Mouse (Mus musculus): Measurements from ENCODE around the gene Slf2.

The Slf2 gene

DNA sequence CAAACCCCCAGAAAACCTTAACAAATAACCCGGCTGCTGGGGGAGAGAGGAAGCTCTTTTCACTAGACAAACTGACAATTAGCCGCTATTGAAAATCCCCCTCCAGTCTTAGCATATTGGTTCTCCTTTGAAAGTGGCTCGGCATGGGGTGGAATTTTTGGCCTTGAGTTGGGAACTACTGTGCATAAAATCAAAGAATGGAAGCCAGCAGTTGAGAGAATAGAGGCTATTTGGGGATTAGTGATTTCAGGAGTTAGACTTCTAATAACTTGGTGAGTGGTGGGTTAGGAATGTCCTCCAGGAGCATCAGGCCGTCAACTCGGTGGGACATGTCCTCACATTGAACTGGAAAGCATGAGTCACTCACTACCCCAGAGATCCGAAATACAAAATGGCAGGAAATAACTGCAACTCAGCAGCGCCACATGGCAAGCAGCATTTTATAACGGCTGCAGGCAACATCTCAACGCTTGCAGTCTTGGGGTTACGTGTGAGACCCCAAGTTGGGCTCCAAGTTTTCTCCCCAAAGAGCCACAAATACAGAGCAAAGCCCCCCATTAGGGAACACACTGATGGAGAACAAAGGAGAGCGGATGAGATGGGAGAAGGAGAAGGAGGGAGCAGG is 22.0 kb upstream of the Slf2 start:
- no peak for DNase-seq

DNA sequence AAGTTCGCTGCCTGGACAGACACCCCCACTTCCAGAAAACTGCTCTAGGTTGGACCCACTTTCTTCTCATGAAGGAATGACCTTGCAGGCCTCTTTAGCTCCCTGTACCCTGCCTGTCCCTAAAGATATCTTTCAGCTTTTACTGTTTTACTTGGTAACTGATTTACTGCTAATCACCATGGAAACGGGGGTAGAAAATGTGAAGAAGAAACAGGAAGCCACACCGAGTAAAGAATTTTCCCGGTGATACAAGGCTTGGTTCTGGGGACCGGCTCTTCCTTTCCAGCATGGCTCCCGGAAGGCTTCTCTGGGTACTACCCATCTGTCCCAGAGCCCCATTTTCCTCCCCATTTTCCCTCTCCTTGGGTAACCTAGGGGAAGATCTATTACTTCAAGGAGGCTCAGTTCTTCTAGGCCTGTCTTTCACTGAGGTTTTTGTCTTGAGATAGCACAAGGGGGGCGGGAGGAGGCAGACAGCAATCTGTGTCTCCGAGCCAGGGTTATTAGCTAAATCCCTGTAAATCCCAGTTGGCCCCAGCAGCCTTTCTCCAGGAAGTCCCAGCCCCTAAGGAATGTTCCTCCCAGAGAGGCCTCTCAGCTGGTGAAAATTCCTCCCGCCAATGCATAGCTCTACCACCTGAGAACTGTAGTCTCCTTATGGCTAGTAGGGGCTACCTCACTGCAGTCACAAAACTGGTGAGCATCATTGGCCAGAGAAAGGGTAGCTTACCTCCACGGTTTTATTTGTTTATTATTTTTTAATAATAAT is 16.3 kb upstream of the Slf2 start:
- no peak for DNase-seq

DNA sequence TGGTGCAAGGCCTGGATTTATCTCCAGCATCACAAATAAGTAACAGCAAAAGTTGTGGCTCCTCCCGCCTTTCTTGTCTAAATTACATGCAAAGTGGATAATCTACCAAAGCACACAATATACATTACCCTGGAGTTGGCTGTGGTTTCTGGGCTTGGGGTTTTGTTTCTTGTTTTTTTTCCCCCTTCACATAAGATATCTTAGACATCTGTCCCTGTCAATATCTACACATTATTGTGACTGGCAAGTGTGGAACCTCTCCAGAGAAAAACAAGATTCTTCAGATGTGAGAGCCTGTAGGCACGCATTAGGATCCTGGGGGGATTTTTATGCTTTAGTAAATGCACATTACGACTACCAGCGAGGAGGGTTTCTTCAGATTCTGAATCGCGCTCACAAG is 12.8 kb upstream of the Slf2 start:
- DNase-seq, result no peak

DNA sequence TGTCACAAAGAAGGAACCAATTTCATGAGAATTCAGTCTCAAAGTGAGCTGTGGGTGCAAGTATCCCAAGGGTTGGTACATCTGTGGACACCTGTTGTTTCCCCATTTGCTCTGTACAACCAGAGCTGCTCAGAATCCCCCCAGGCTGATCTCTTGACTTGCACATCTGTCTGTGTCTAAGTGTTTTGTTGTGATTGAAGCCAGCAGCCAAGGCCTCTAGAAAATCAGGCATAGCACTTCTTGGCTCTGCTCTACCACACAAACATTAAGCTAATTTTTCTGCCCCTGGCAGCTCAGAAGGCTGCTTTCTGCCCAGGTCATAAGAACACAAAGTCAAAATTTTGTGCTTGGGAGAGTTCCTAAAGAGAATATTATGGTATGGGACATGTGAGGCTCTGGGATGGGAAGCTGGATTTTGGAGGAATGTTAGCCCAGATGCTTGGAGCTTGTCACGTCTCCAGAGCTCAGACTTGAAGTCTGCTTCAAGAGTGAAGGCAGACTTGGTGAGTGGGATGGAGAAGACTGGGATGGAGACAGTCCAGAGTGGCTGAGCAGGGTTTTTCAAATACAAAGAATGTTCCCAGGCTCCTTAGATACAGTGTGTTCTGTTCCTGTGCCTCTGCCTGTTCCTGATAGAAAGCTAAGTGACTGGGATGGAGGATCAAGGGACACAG is 9.3 kb upstream of the Slf2 start:
- no peak for DNase-seq

DNA sequence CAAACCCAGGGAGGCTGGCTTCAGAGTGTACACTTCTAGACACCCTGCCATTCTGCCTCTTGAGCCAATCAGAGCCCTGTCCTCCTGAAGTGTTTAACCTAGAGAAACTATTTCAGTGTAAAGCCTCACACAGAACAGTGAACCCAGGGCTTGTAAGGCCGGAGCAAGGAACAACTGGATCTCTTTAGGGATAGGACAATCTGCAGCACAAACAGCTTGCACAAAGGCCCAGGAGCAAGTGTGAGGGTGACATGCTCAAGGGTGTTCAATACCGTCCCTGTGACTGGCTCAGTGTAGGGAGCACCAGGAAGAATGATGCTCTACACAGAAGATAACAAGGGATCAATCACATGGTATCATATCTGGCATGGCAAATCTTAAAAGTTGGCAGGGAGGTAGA is 8.4 kb upstream of the Slf2 start:
- DNase-seq, result no peak

DNA sequence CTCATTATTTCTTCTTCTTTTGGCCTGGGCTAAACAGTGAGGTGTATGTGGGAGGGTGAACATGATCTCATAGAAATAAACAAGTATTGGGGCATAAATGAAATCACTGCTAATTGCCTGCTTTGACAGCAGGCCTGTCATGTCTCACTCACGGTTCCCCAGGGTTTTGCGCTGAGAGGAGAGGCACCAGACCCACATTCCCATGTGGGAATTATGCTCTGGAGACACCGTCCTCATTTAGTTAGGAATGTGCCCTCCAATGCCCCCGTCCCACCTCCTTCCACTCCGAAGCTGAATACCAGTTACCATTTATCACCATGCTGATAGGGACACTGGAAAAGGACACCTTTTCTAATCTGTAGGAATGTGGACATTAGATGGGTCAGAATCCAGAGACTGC is 6.3 kb upstream of the Slf2 start:
- DNase-seq, result no peak

DNA sequence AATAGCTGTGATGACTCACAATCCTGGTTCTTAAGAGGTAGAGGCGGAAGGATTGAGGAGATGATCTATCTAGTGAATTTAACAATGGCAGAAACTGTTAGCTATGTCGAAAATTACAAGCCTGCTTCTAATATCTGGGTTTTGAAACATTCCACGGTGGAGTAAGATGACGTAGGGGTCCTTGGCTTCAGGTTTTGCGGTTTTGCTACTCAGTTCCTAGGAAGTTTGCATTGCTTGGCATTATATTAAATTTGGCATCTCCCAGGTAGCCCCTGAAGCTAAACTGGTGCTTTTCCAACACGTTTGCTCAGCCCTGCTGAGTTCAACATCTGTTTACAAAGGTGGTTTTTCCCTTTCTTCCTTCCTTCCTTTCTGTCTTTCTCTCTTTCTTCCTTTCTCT is 4.2 kb upstream of the Slf2 start:
- DNase-seq, result no peak

DNA sequence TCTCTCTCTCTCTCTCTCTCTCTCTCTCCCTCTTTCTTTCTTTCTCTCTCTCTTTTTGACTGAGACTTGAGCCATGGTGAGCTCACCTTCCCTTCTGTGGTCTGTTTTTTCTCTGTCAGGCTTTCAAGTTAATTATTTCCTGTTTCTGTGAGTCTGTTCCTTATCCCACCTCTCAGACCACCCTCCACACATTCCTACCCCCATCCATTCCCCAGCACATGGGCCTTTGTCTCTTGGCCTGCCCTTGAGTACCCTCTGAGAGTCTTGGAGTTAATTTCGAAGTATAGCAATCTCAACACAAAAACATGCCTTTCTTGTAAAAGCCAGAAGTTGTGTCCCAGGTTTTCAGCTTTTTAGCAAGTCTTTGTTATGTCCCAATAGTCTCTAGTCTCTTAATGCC is 3.7 kb upstream of the Slf2 start:
- DNase-seq, result no peak

DNA sequence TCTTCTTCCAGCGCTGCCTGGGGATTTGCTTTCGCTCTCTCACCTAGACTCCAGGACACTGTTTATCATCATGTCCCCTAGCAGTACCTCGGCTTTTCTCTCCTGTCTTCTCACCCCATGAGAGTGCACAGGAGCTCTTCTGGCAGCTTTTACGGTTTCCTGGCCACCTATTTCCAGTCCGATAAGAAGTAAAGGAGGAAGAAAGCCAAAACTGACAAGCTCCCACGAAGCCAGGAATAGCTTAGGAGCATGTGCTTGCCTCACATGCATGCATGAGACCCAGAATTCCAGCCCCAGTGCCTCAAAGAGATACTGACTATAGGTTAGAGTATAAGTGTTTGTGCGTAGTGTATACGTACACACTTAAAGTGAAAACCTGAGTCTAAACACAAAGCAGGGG is 2.8 kb upstream of the Slf2 start:
- DNase-seq, result no peak

DNA sequence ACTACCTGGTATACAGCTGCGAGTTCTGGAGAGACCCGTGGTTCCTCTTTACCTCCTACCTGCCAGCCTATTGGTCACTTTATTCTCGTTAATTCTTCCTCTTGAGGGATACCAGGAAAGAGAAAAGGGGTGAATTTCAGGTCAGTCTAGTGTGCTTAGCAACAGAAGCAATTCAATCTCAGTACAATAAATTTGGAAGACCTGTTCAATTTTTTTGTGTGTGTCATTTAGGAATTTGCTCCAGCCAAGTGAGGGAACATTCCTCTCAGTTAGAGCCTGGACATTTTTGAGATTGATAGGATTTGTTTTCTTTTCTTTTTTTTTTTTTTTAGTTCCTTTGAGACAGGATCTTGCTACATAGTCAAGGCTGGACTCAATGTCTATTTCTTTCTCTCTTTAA is 1.7 kb upstream of the Slf2 start:
- no peak for DNase-seq

DNA sequence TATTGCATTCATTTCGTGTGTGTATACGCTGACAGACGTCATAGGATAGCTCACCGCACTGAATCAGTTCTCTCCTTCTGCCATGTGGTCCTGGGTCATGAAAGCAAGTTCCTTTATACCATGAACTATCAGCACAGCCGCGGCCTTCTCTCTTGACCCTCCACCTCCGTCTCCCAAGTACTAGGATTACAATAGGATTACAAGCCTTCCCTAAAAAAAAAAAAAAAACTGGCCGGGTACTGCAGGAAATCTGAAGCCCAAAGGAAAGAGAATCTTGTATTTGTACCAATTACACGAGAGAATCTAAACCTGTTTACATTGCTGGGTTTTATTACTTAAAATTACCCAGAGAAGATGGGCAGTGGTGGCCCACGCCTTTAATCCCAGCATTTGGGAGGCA is 1.3 kb upstream of the Slf2 start:
- DNase-seq, result no peak

DNA sequence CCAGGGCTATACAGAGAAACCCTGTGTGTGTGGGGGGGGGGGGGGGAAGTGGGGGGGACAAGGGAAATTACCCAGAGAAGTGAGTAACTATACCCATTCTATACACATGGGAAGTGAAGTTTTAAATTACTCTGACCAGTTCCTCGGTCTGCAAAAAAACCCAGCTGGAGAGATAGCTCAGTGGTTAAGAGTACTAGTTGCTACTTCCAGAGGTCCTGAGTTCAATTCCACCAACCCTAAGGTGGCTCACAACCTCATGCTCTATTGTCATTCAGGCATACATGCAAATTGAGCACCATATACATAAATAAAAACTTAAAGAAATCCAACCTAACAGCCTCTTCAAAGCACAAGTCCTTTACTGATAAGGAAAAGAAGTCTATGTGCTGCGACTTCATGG is 829 bp upstream of the Slf2 start:
- no peak for DNase-seq

DNA sequence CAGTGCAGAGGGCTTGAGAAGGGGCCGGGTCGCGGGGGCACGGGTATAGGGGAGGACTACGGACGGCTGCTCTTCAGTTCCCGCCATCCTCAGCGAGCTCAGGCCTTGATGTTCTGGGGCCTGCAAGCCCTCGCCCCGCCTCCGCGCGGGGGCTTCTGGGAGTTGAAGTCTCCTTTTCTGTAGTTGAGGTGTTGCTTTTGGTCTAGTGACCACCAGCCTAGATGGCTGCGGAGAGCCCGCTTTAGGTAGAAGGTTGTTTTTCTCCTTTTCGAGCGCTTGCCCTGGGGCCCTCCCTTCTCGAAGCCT is 456 bp downstream of the Slf2 start:
- DNase-seq, result peak; percentile 82

DNA sequence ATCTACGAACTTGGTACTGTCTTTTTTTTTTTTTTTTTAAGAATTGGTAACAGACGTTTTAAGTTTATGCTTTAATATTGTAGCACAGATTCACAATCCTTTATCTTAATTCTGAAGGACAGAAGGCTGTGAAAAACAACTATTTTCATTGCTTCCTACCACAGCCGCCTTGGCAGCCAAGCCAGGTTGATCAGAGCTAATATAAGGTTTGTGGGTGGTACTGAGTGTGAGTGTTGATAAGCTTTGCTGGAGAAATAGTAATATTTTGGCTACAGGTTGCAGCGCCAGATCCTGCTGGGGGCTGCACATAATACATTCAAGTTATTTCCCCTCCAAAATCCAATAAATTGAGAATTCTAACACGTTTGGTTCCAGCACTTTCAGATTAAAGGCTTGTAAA is 1.1 kb downstream of the Slf2 start:
- DNase-seq, result no peak

DNA sequence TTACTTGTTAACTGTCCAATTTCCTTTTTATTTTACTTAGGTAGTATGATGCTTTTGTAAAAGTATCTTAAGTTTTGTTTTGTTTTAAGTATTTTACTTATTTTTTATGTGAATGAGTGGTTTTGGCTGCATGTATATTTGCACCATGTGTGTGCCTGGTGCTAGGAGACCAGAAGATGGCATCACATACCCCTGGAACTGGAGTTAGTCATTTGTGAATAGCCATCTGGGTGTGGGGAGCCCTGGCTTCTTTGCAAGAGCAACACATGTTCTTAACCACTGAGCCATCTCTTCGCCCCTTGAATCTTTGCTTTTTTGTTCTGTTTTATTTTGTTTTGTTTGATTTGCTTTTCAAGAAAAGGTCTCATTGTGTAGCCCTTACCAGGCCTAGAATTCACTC is 2.2 kb downstream of the Slf2 start:
- DNase-seq, result no peak

DNA sequence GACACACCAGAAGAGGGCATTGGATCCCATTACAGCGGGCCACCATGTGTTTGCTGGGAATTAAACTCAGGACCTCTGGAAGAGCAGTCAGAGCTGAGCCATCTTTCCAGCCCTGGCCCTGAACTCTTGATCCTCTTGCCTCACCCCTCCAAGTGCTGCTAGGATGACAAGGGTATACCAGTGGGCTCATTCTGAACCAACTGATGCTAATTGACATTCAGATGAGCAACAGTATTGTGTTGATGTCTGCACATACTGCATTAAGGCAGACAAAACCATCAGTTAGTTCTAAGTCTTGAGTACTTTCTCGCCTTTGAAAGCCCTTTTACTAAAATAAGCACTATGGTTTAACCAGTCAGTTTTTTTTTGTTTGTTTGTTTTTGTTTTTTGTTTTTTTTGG is 28.7 kb downstream of the Slf2 start:
- DNase-seq, result no peak

DNA sequence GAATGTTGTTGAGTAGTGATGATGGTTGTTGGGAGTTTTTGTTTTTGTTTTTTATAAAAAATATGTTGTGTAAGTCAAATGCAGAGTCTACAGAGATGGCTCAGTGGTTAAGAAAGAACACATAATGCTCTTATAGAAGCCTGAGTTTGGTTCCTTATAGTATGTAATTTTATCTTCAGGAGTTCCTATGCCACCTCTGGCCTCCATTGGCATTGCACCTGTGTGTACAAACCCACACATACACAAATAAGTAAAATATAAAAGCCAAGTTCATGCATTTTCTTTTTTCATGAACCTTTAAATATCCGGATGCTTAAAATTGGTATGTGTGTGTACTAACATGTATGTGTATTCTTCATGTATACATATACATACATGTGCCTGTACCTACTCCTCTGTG is 35.0 kb downstream of the Slf2 start:
- no peak for DNase-seq

DNA sequence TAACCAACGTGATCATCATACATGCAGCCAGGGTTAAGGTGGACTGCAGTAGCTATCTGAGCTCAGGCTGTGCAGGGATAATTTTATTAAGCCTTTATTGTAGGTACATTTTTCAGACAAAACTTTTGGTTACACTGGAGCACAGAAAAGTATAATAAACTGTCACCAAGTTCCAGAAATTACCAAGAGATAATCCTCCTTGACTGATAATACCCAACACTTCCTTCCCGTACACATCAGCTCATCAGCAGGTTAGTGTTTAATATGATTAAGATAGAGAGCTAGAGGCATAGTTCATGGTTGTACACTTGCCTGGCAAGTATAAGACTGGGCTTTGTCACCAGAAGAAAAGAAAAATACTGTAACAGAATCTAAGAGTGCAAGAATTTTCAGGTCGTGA is 37.4 kb downstream of the Slf2 start:
- no peak for DNase-seq

DNA sequence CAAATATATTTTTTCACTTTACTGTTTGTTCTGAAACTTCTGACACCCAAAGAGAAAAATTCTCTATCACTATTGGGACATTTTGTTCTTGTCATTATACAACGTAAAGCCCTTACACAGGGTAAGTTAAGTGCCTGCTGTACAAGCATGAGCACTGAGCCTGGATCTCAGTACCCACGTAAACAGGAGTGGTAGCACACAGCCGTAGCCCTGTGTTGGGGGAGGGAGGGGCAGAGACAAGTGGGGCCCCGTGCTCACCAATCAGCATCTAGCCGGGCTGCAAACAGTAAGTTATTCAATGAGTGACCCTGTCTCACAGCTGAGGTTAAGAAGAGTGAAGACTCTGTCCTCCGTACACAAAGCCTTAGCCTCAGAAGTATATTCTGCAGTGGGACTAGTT is 45.7 kb downstream of the Slf2 start:
- no peak for DNase-seq

DNA sequence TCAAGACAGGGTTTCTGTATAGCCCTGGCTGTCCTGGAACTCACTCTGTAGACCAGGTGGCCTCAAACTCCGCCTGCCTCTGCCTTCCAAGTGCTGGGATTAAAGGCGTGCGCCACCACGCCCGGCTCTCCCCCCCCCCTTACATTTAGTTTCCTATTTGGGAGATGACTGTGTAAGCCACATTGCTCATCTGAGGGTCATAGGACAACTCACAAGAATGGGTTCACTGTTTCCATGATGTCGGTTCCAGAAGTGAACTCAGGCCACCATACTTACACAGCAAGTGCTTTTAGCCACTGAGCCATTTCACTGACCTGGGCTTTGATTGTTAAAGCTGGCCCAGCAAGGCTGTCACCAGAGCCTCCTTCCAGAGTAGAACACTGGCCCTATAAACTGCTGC is 46.2 kb downstream of the Slf2 start:
- DNase-seq, result no peak

DNA sequence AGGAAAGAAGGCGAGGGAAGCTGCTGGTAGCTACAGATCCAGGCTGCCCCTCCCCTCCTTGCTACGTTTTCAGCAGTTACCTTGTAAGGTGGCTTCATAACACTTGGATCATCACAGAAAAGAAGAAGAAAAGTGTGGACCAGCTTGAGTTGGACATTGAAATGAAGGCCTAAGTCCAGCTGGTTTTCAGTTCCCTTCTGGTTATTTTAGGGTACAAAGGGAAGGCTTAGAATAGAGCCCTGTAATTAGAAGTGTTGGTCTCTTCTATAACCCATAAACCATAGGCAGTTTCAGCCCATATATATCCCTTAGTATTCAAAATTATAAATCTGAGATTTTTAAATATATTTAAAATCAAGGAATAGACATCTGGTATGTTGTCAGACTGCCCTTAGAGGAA is 49.8 kb downstream of the Slf2 start:
- DNase-seq, result no peak

DNA sequence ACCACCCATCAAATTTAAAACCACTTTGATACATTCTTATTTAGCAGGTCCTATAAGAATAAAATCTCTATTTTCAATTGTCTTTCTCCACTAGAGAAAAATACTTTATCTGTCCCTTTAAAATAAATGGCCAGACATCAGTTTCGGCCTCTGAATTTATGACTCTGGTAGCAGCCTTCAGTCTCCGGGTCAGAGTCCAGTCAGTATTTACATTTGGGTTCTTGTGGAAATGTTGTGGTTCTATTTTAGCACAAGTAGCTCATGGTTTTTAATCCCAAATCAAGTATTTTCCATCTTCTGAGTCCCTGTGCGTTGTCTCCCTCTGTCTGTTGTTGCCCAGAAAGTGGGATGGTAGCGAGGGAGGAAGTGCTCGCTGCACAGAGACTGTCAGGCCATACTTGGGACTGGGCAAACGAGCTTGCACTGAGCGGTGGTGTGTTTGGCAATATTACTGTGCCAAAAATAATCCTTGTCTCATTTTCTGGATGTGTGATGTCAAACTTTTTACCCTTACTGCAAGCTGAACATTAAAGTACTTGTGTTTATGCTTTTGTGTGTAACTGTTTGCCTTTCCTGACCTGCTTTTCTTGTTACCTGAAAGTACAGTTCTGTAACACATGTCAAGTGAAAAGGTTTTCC is 51.6 kb downstream of the Slf2 start:
- DNase-seq, result no peak

DNA sequence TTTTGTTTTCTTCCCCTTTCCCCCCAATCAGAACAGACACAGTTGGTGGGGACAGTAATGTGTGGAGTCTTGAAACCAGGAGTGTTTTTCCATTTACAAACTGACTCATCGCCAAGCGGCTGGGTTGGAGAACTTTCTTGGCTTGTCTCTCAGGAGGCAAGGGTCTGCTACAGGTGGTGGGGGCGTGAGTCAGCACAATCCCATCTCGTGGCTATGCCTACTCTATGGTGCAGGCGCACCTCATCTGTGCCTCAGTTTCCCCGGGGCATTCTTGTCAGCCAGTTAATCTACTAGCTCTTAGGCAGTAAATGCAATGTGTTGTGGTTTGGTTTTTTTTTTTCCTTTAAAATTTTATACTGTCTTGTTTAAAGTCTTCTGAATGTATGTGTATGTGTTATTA is 52.4 kb downstream of the Slf2 start:
- DNase-seq, result no peak

DNA sequence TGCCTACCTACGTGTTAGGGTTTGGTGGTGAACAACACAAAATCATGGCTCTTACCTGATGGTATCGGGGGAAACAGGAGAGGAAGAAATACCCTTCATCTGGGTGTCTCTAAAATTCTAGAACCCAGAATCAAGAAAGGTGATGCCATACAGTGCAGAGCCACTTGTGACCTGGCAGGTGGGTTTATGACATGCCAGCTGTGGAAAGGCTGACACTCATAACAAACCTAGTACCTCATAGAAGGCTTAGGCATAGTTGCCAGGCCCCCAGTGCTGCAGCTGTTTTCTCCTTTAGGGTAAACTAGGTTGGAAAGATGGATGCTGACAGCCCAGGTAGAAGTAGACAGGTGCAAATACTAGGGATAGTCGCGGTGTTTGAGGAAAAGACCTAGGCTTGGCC is 53.5 kb downstream of the Slf2 start:
- DNase-seq, result no peak
